Mouse (Mus musculus): ENCODE results near the gene Clcn2.

GRCm38 (mm10) chr16:20731688-20732087, 14.1 kb upstream of the Clcn2 start:
- TF ChIP-seq POLR2A (IDR thresholded peaks at IDR 0.05; ENCODE audit: low read depth, low read length), result no peak
- no peak for TF ChIP-seq CTCF (IDR thresholded peaks at IDR 0.05; ENCODE audit: extremely low read depth, insufficient read depth, insufficient read length, insufficient replicate concordance)

Measured in spleen, adult 2 months (tissue).